ENCODE assay signal across 13 mouse cellular contexts in genomic region chr6:99314746-99315145, GRCm38 (mm10).
"Had no signal": no experiment of that assay in that cellular context is flagged by ENCODE, and none has a peak within 500 bp of the region (broad histone marks: within the 10 kb centered on the region; RNA-seq: fewer than 3 reads in every experiment).

No protein-coding gene starts in this region.

- DNase-seq: kidney, adult 18-20 months; liver; liver, embryonic 13.5 days; liver, postnatal 0 days; spleen, adult 18-20 months; thymus, adult 18-20 months; thymus, postnatal 14 days had no signal

- H3K27ac ChIP-seq: left cerebral cortex, adult 2 months; liver, embryonic 13.5 days; macrophage; midbrain, embryonic 15.5 days; neural tube, embryonic 12.5 days had no signal

- ATAC-seq: liver, postnatal 0 days; midbrain, embryonic 15.5 days had no signal

- H3K36me3 ChIP-seq: liver, embryonic 13.5 days; midbrain, embryonic 15.5 days; neural tube, embryonic 12.5 days had no signal

- H3K9ac ChIP-seq: liver, embryonic 13.5 days; liver, postnatal 0 days; midbrain, embryonic 15.5 days; neural tube, embryonic 12.5 days had no signal

- H3K4me2 ChIP-seq: liver, embryonic 13.5 days; midbrain, embryonic 11.5 days; midbrain, embryonic 15.5 days; neural tube, embryonic 12.5 days had no signal

- H3K4me3 ChIP-seq: left cerebral cortex, adult 2 months; liver, embryonic 13.5 days; megakaryocyte, embryonic 14.5 days; midbrain, embryonic 15.5 days; neural tube, embryonic 12.5 days had no signal

- H3K9me3 ChIP-seq: liver, embryonic 13.5 days; megakaryocyte, embryonic 14.5 days; midbrain, embryonic 15.5 days; neural tube, embryonic 12.5 days had no signal

- H3K4me1 ChIP-seq: liver, embryonic 13.5 days had no signal

- H3K27me3 ChIP-seq: liver, embryonic 13.5 days; megakaryocyte, embryonic 14.5 days; midbrain, embryonic 15.5 days; neural tube, embryonic 12.5 days had no signal
